Mouse (Mus musculus): ENCODE measurements around the gene Tmem205.

The Tmem205 gene

DNA sequence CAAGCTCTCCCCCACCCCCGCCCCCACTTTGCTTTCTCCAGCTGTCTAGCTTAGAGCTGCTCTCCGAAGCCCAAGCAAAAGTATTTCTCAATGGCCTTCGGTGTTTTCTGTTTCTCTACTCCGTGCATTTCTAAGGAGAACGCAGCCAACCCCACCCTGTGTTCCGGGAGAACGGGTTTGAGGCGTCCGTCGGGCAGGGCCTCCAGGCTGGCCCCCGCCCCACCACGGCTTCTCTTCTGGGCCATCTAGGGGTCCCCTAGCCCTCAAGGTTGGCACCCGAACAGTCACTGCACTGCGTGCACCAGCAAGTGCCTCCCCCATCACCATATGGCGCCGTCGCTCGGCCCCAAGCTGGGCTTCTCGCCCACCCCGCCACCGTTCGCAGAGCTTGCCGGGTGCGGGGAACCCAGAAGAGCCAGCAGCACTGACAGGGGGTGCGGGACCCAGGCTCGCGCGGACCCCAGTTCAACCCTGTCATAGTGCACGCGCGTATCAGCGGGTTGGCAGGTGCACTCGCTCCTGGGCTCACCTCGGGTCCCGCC is 9.8 kb downstream of the Tmem205 start:
- DNase-seq (ENCODE audit: low read depth, low spot score), result no peak

DNA sequence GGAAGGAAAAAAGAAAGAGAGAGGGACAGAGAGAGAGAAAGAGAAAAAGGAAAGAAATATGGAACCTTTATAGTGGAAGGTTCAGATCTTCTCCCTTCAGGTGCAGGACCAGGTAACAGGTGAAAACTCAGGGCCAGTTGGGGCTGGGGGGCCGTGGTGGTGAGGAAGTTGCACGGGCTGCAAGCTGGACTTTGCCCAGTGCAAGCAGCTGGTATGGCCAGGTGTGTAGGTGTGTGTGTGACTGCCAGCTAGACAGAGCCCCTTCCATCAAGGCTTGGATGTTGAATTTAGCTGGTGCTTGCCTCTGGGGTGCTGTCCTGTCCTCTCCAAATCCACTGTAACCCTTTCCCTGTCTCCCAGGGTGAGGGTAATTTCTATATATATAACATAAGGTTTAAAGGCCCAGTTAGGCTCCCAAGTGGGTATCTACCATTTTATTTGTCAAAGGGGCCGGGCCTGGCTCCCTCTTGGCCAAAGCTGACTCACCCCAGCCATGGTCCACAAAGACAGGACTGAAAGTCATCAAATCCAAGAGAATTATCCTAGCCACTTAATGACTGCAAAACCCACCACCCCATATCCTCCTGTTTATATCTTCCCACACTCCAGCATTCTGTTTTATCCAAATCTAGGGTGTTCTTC is 10.4 kb downstream of the Tmem205 start:
- DNase-seq (ENCODE audit: low read depth, low spot score), result no peak

DNA sequence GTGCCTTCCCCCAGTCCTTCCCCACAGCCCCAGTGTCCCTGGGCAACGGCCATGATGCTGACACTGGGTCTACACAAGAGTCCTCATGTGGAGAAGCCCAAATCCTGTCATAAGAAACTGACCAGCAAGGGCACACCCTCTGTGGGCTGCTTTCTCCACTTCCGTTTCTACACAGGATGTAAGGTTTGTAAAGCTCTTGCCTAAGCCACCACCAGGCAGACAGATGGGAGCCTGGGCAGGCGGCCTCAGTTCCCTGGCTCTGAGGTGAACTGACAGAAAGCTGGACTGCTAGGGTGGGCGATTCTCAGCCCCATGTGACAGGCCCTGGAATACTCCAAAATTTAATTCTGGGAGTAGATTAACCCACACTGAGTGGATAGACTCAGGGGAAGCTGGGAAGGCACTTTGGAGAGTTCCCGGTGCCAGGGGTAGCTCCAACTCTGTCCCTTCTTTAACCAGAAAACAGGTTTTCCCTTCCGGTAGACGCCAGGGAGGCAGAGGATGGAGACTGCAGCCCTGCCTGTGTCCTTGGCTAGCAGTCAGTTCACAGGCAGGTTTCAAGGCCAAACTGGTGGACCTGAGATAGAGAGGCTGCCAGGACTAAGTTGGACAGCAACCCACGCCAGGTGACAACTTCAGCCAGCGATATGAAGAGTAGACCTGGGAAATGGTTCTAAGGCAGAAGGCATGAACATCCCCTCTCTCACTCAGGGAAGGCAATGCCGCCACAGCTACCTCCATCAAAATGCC is 17.7 kb downstream of the Tmem205 start:
- no peak for DNase-seq (ENCODE audit: low read depth, low spot score)

DNA sequence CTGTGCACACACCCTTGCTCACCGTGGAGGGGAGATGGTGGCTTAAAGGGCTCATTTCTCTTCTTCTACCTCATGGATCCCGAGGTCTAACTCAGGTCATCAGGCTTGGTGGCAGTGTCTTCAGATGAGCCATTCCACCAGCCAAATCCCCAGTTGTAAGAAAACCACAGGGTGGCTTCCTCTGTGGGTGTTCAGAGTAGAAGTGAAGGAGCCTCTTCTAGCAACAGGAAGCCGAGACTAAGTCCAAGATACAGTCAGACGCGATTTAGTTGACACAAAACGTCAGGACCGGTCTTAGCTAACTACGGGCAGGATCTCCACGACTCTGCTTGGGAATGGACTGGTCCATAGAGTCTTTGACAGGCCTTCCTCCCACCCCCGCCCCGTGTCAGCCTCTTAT is 19.1 kb downstream of the Tmem205 start:
- DNase-seq (ENCODE audit: low read depth, low spot score), result no peak

DNA sequence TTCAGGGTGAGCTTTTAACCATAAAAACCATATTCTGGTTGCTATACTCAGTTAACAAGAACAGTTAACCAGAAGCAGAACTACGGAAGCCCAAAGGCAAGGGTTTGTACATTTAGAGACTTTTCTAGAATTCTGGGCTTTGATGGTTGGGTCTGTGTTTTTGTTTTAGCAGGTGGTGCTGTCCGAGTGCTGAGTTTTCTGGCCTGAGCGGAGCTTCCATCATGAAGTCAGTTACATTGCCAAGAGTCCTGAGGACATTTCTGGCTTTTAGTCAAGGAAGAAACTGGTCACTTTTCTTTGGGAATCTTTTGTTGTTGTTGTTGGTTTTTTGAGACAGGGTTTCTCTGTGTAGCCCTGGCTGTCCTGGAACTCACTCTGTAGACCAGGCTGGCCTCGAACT is 23.3 kb downstream of the Tmem205 start:
- DNase-seq (ENCODE audit: low read depth, low spot score), result no peak

DNA sequence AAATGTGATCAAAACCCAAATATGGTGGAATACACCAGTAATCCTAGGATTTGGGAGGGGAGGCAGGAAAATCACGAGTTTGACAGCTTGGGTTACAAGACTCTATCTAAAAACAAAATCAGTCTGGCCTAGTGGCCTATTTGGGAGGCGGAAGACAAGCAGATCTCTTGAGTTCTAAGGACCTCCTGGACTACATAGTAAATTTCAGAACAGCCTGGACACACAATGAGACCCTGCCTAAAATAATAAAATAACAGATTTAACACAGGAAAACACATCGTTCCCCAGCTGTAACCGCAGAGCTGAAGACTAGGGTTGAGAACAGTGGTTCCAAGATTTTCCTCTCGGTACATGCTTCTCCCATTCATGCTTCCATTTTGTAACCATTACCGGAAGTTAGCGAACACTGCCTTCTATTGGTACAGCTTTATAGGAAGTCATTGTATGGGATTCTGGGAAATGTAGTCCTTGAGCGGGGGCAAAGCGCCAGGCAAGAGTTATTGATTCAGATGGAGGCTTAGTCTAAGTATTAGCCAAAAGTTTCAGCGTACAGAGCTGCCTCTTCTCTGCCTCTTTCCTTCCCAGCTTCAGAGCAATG is 26.0 kb downstream of the Tmem205 start:
- peak; percentile 72 for DNase-seq (ENCODE audit: low read depth, low spot score)

DNA sequence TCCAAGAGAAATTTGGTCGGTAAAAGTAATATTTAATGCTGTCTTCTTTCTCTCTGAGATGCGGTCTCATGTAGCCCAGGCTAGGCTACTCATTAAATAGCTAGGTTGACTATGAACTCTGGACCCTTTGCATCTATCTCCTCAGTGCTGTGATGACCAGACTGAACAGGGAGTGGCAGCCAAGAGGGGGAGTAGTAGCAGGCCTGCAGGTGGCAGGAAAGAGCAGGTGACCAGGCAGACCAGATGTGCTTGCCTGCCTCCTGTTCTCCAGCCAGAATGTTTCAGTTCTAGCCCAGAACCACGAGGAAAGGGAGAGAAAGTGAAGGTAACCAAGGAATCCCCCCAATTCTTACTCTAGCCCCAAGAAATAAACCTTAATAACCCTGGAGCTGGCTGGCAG is 38.1 kb downstream of the Tmem205 start:
- no peak for DNase-seq (ENCODE audit: low read depth, low spot score)

DNA sequence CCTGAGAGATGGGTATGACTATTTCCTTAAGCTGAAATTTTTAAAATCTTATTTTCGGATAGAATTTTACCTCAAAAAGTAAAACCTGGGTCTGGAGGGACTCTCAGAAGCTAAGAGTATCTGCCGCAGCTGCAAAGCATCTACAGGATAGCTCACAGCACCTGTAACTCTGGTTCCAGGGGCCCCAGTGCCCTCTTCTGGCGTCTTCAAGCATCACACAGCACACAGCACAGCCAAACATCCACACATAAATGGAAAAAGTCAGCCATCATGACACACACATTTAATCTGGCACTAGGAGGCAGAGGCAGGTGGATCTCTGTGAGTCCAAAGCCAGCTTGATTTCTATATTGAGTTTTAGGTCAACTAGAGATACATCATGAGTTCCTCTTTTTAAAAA is 50.8 kb downstream of the Tmem205 start:
- DNase-seq (ENCODE audit: low read depth, low spot score), result no peak

DNA sequence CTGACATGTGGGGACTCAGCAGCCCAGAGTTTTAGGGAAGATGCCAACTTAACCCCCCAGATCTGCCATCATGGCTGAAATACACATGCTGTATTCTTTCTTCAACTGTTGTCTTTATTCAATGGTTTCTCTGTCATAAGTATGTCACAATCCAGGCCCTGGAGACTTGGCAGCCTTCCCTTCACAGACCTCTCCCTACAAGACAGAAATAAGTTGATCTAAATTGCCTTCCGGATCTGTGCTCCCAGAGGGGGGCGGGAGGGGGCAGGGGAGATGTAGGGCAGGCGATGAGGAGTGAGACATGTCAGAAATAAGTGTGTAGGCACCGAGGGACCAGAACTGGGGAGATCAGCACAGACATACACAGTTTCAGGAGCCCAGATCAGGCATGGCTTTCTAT is 55.2 kb downstream of the Tmem205 start:
- DNase-seq (ENCODE audit: low read depth, low spot score), result no peak
